Mouse (Mus musculus) limb, embryonic 13.5 days (tissue): ENCODE results near the gene Trip11. TPM values are rescaled to one million over a fixed set of nuclear protein-coding genes. Genes with fewer than 3 reads are reported as not detected.

ENCODE experiments used
- ATAC-seq: fragments of 200-750 bp; cut with Nextera tagmentation; 2 replicates; pipeline ENCODE4 v1.8.0; 2017; ENCODE audit warnings: low read depth, moderate number of reproducible peaks, moderate TSS enrichment; ENCODE audit not compliant: low FRiP score
- H3K27ac ChIP-seq: fragments of 300-500 bp; sonication (generic); 2 replicates; pipeline ENCODE4 v1.5.1; 2015; ENCODE audit warnings: inconsistent platforms, mild to moderate bottlenecking, moderate library complexity
- H3K27me3 ChIP-seq: fragments of 300-500 bp; sonication (generic); 2 replicates; pipeline ENCODE4 v1.6.1; 2015; ENCODE audit warnings: mild to moderate bottlenecking, inconsistent platforms
- H3K36me3 ChIP-seq: fragments of 300-500 bp; sonication (generic); 2 replicates; pipeline ENCODE4 v1.6.1; 2015; ENCODE audit warnings: inconsistent platforms, mild to moderate bottlenecking, moderate library complexity
- H3K4me1 ChIP-seq: fragments of 300-500 bp; sonication (generic); 2 replicates; pipeline ENCODE4 v1.6.1; 2015; ENCODE audit warnings: inconsistent platforms
- H3K4me2 ChIP-seq: fragments of 300-500 bp; sonication (generic); replicated peaks from 2 replicates; pipeline ENCODE4 v1.6.1; 2015; ENCODE audit warnings: inconsistent platforms, mild to moderate bottlenecking, moderate library complexity
- H3K4me3 ChIP-seq: fragments of 300-500 bp; sonication (generic); 2 replicates; pipeline ENCODE4 v1.5.1; 2015; ENCODE audit warnings: moderate library complexity, mild to moderate bottlenecking, inconsistent platforms
- H3K9ac ChIP-seq: fragments of 300-500 bp; sonication (generic); 2 replicates; pipeline ENCODE4 v1.6.1; 2015; ENCODE audit warnings: mild to moderate bottlenecking, inconsistent platforms
- H3K9me3 ChIP-seq: fragments of 300-500 bp; sonication (generic); 2 replicates; pipeline ENCODE4 v1.6.1; 2016; ENCODE audit warnings: inconsistent platforms
- WGBS: fragments of 180-500 bp; shearing (Covaris S2); methylation state at CpG from one replicate; pipeline ENCODE4 v1.1.7; 2015; 5-methylcytosine and 5-hydroxymethylcytosine counted together
- polyA plus RNA-seq: library from polyadenylated mRNA; unstranded; fragments of >200 nt; fragmentation: Nextera tagmentation; extraction: Ambion mirVana; gene quantifications from 2 replicates; pipeline ENCODE4 v1.2.1, GENCODE M21; 2015

Trip11 gene
- polyA plus RNA-seq, 1 experiment from 2014 or later, result 29.7 TPM

GRCm38 (mm10) chr12:101789767-101790166, 123.3 kb downstream of the Trip11 start:
- WGBS, result 87% methylated on average over 3 of the region's 3 CpGs
- Histone ChIP-seq H3K27ac (no peak overlapping the region; the same call in 1 of the 2 replicates), H3K9me3 (0 out of 2 replicates have a peak, but pooled peaks cover 4% of the 10 kb centered on the region), H3K9ac (no peak overlapping the region), H3K4me3 (no peak overlapping the region), H3K4me2 (no peak overlapping the region), H3K27me3 (no peaks in the 10 kb centered on the region), H3K4me1 (no peaks in the 10 kb centered on the region), H3K36me3 (peaks cover 9% of the 10 kb centered on the region)
- ATAC-seq, result no peak

GRCm38 (mm10) chr12:101789250-101789649, 123.8 kb downstream of the Trip11 start:
- H3K4me2 ChIP-seq, result no peak overlapping the region
- no peaks in the 10 kb centered on the region for H3K4me1 ChIP-seq
- peaks cover 9% of the 10 kb centered on the region for H3K36me3 ChIP-seq
- H3K27ac ChIP-seq, result no peak overlapping the region
- 0 out of 2 replicates have a peak, but pooled peaks cover 4% of the 10 kb centered on the region for H3K9me3 ChIP-seq
- no peak overlapping the region for H3K4me3 ChIP-seq
- ATAC-seq, result no peak
- no peaks in the 10 kb centered on the region for H3K27me3 ChIP-seq
- no peak overlapping the region for H3K9ac ChIP-seq
- 57% methylated on average over 3 of the region's 3 CpGs for WGBS

Other genes with a start within 250 kb of the Trip11 start
- gene Tc2n, start 194.7 kb downstream of the Trip11 start, polyA plus RNA-seq, result 0.42 and 0.73 TPM in 2 replicates
- 91.3 and 102 TPM in 2 replicates for gene Fbln5, start 94.2 kb downstream of the Trip11 start, polyA plus RNA-seq
- 9.8 and 10.1 TPM in 2 replicates for gene Atxn3, start 45.0 kb upstream of the Trip11 start, polyA plus RNA-seq
- 30.6 and 31.4 TPM in 2 replicates for gene Cpsf2, start 62.7 kb upstream of the Trip11 start, polyA plus RNA-seq
- gene Slc24a4, start 215.5 kb upstream of the Trip11 start, polyA plus RNA-seq, result 0.82 and 0.85 TPM in 2 replicates